23 mouse cellular contexts compared by ENCODE assay signal in genomic region chr16:8993521-8994250, GRCm38 (mm10).
DNase-seq lines count a peak whose midpoint lies in the region; TF ChIP-seq lines count a peak whose summit lies in the region.
"Had no signal": no experiment of that assay in that cellular context is flagged by ENCODE, and none has a peak within 500 bp of the region (broad histone marks: within the 10 kb centered on the region; RNA-seq: fewer than 3 reads in every experiment).

No protein-coding gene starts in this region.

- no peak overlapping the region for H3K4me3 ChIP-seq in left cerebral cortex, adult 2 months
- H3K4me3 ChIP-seq: embryonic facial prominence, embryonic 15.5 days; forebrain, embryonic 10.5 days; heart, embryonic 13.5 days; limb, embryonic 15.5 days; liver, embryonic 15.5 days; midbrain, embryonic 12.5 days; neural tube, embryonic 13.5 days had no signal

- peak overlapping the region; percentile 88 for H3K27ac ChIP-seq in left cerebral cortex, adult 2 months
- H3K27ac ChIP-seq: embryonic facial prominence, embryonic 15.5 days; forebrain, embryonic 10.5 days; heart, embryonic 13.5 days; hindbrain, embryonic 14.5 days; limb, embryonic 15.5 days; liver, embryonic 15.5 days; macrophage; midbrain, embryonic 12.5 days; neural tube, embryonic 13.5 days; stomach, postnatal 0 days had no signal

- DNase-seq in right cerebral cortex, adult 2 months (ENCODE audit: low spot score in 2 of 2) = peak; percentile 75
- DNase-seq in right cerebral cortex, postnatal 10 days (ENCODE audit: low spot score in 2 of 2) = no peak
- peak; percentile 71 to 85 for DNase-seq in layer of hippocampus, adult 8-10 months (ENCODE audit: low spot score in 2 of 2)
- peak; percentile 50 to 55 for DNase-seq in left cerebral cortex, adult 2 months (ENCODE audit: extremely low spot score in 1 of 2, low spot score in 2 of 2)
- DNase-seq in telencephalon, adult 2 months (ENCODE audit: low read depth, low spot score) = peak; percentile 93
- no peak for DNase-seq in heart, postnatal 10 days
- DNase-seq in thymus, postnatal 4 days = no peak
- DNase-seq: cerebellum, adult 9-11 months; forebrain, postnatal 0 days; heart, adult 18-20 months; heart, postnatal 36 days; kidney, adult 9 months; thymus, postnatal 36 days had no signal

- no peak for TF ChIP-seq CTCF in left cerebral cortex, adult 2 months (IDR thresholded peaks at IDR 0.05)

- intact Hi-C loops in left cerebral cortex, adult 2 months (cut with DNase I) = loop anchor here (5.0 kb wide), 1 partner anchor 56 kb away; no protein-coding TSS in a partner anchor
- intact Hi-C loops in heart, postnatal 10 days (cut with DNase I) = no loop called here

Comparison
In these comparisons a context has a peak if more than half of its experiments do, and no peak if none do; other contexts are left out.
1. DNase-seq: peak in right cerebral cortex, adult 2 months (2 of 2), layer of hippocampus, adult 8-10 months (2 of 2), left cerebral cortex, adult 2 months (2 of 2) and telencephalon, adult 2 months (single experiment); none in right cerebral cortex, postnatal 10 days (0 of 2), heart, postnatal 10 days (0 of 2) and thymus, postnatal 4 days (single experiment).